Mouse (Mus musculus) neural tube, embryonic 13.5 days (tissue): ENCODE results near the gene Fzr1. TPM values are rescaled to one million over a fixed set of nuclear protein-coding genes. Genes with fewer than 3 reads are reported as not detected.
A peak's percentile ranks its signal among the peaks of the same experiment; 100 is the strongest.

Experiments
- ATAC-seq: fragments of 200-750 bp; cut with Nextera tagmentation; 2 replicates; pipeline ENCODE4 v1.8.0; 2017; ENCODE audit warnings: low read depth, mild to moderate bottlenecking, moderate TSS enrichment, moderate library complexity
- H3K27ac ChIP-seq: fragments of 300-500 bp; sonication (generic); replicated peaks from 2 replicates; pipeline ENCODE4 v1.5.1; 2015; ENCODE audit warnings: moderate library complexity, mild to moderate bottlenecking, inconsistent platforms
- H3K27me3 ChIP-seq: fragments of 300-500 bp; sonication (generic); 2 replicates; pipeline ENCODE4 v1.6.1; 2015; ENCODE audit warnings: mild to moderate bottlenecking, inconsistent platforms
- H3K36me3 ChIP-seq: fragments of 300-500 bp; sonication (generic); 2 replicates; pipeline ENCODE4 v1.6.1; 2015; ENCODE audit warnings: mild to moderate bottlenecking, inconsistent platforms
- H3K4me1 ChIP-seq: fragments of 300-500 bp; sonication (generic); replicated peaks from 2 replicates; pipeline ENCODE4 v1.6.1; 2015; ENCODE audit warnings: inconsistent platforms
- H3K4me2 ChIP-seq: fragments of 300-500 bp; sonication (generic); 2 replicates; pipeline ENCODE4 v1.6.1; 2015; ENCODE audit warnings: inconsistent platforms, mild to moderate bottlenecking, moderate library complexity
- H3K4me3 ChIP-seq: fragments of 300-500 bp; sonication (generic); 2 replicates; pipeline ENCODE4 v1.5.1; 2015; ENCODE audit warnings: mild to moderate bottlenecking, inconsistent platforms
- H3K9ac ChIP-seq: fragments of 300-500 bp; sonication (generic); 2 replicates; pipeline ENCODE4 v1.6.1; 2015; ENCODE audit warnings: moderate library complexity, mild to moderate bottlenecking, inconsistent platforms
- H3K9me3 ChIP-seq: fragments of 300-500 bp; sonication (generic); 2 replicates; pipeline ENCODE4 v1.6.1; 2016; ENCODE audit warnings: inconsistent platforms
- whole genome bisulfite sequencing: fragments of 180-500 bp; shearing (Covaris S2); methylation state at CpG from one replicate; pipeline ENCODE4 v1.1.7; 2015; 5-methylcytosine and 5-hydroxymethylcytosine counted together
- polyA plus RNA-seq: library from polyadenylated mRNA; unstranded; fragments of >200 nt; fragmentation: Nextera tagmentation; extraction: Ambion mirVana; gene quantifications from 2 replicates; pipeline ENCODE4 v1.2.1, GENCODE M21; 2015

The Fzr1 gene
- polyA plus RNA-seq, 1 experiment from 2014 or later, result 112 TPM

DNA sequence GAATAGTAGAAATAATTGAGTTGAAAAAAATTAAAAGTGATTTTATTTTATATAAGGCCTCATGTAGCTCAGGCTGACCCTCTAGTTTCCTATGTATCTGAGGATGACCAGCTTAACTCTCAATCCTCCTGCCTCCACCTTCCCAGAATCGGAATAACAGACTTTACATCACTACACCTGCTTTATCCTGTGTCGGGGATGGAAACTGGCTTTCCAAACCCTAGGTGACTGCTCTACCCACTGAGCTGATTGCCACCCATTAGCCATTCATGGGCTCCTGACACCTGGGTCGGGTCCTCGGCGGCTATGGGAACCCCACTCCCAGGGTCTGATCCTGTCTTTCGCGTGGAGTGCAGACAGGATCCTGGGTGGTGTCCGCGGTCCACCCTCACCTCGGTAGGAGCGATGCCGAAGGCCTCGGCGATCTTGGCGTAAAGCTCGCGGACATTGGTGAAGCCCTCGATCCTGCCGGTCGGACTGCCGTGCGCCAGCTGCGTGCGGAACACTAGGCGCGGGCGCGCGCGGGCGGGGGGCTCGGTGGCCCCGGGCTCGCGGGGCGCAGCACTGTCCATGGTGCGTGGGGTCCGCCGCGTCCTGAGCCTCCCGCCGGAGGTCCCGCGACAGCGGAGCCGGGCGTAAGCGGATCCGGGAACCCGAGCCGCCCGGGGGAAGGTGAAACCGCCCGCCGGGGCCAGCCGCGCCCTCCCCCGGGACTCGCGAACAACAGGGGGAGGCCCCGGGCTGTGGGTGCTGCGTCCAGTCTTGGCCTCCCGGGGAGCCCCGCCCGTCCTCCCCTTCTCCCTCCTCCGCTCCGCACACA, 35.4 kb downstream of the Fzr1 start, which contains the start of gene Gipc3:
Gene Gipc3, minus strand, starts transcription at position 581 of the 820 bp plus-strand sequence.
- WGBS, result 5% methylated on average over 66 of the region's 67 CpGs
- no peak for ATAC-seq

DNA sequence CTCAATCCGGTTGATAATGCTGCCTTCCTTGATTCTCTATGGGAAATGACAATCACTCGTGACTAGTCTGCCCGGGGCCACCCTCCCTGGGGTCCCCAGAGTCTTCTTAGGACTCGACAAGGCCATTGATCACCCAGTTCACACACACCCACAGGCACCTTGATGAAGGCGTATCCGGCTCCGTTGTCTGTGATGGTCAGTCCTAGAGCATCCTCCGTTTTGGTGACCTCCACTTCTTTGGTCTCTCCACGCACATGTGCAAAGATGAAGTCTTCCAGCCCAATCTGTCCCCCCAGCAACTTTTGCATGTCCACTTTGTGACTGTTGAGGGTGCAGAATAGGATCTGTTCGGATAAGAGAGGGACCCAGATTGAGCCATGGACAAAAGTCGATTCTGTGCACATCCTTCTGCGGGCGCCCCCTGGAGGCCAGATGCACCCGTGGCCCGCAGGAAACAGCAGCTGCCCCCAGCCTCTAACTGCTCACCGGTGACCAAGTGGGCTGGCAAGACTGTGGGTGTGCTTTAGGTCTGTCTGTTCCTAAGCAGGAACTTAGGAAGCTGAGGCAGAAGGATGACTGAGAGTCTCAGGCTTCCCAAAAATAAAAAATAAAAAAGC, 36.9 kb downstream of the Fzr1 start:
- H3K4me3 ChIP-seq, result no peak overlapping the region
- H3K4me2 ChIP-seq, result no peak overlapping the region
- peaks cover 83% of the 10 kb centered on the region for H3K27me3 ChIP-seq
- no peak for ATAC-seq
- peaks cover 10% of the 10 kb centered on the region for H3K4me1 ChIP-seq
- no peak overlapping the region for H3K9ac ChIP-seq
- WGBS, result 36% methylated on average over 16 of the region's 16 CpGs
- no peaks in the 10 kb centered on the region for H3K36me3 ChIP-seq
- H3K9me3 ChIP-seq, result no peaks in the 10 kb centered on the region
- H3K27ac ChIP-seq, result no peak overlapping the region

More for the DNA sequence above, 35.4 kb downstream of the Fzr1 start, which contains the start of gene Gipc3:
- peak within 1 kb of the TSS; percentile 43 for H3K4me3 ChIP-seq
- no peaks in the 10 kb centered on the region for H3K36me3 ChIP-seq
- peak within 1 kb of the TSS; percentile 68 for H3K4me2 ChIP-seq
- H3K27ac ChIP-seq, result no peak within 1 kb of the TSS
- H3K9ac ChIP-seq, result peak within 1 kb of the TSS; percentile 65
- H3K9me3 ChIP-seq, result no peaks in the 10 kb centered on the region
- H3K27me3 ChIP-seq, result peaks cover 83% of the 10 kb centered on the region
- H3K4me1 ChIP-seq, result peaks cover 19% of the 10 kb centered on the region

DNA sequence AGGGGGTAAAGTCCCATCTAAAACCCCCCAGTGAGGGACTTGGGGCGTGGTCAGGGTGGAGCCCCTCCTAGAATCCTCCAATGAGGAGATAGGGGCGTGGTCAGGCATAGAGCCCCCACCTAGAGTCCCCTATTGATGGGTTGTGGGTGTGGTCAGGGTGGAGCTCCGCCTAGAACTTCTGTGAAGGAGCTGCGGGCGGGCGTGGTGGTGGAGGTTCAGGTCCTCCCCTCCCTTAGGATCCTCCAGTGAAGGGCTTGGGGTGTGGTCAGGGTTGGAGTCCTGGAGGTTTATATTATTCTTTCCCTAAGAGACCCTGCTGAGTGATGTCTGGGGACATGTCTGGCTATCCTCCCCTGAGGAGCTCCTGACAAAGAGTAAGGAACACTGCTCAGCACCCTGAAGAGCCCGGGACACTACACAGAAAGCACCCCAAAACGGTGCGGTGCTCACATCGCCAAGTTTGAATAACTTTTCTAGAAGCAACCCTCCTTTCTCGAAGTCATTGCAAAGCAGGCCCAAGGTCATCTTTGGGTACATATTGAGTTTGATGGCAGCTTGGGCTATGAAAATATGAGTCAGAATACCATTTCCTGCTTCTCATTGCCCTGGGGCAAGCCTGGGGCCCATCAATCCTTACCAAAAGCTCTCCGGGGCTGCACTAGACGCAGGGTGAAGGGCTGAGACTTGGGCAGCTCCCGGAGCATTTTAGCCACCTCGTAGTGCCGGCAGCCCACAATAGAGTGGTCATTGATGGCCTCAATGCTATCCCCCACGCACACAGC, 37.6 kb downstream of the Fzr1 start:
- ATAC-seq, result no peak
- Histone ChIP-seq H3K9me3 (no peaks in the 10 kb centered on the region), H3K27me3 (peaks cover 81% of the 10 kb centered on the region), H3K27ac (no peak overlapping the region), H3K4me3 (no peak overlapping the region), H3K9ac (no peak overlapping the region), H3K4me2 (no peak overlapping the region), H3K36me3 (no peaks in the 10 kb centered on the region), H3K4me1 (peaks cover 8% of the 10 kb centered on the region)
- 34% methylated on average over 17 of the region's 17 CpGs for WGBS

DNA sequence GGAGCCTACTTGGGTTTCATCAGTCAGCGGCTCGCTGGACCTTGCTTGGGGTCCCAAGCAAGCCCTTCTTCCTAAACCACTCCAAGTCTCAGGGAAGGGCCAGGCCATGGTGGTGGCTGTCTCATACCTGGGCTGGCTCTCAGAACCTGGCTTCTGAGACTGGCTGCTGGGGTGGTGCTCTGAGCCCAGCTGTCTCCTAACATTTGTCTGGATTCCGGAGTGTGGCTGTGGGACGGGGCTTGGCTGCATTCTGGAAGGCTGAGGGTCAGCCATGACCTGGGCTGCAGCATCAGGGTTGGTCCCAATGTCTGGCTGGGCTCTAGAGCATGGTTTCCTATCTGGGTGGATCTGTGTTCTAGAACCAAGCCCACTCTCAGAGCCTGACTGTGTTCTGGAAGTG, 41.8 kb downstream of the Fzr1 start:
- Histone ChIP-seq H3K4me2 (no peak overlapping the region), H3K27ac (no peak overlapping the region), H3K4me3 (no peak overlapping the region), H3K36me3 (no peaks in the 10 kb centered on the region), H3K4me1 (peaks cover 4% of the 10 kb centered on the region; the same call in 1 of the 2 replicates), H3K9me3 (no peaks in the 10 kb centered on the region), H3K9ac (no peak overlapping the region), H3K27me3 (peaks cover 71% of the 10 kb centered on the region)
- ATAC-seq, result no peak
- 96% methylated on average over 4 of the region's 4 CpGs for WGBS

DNA sequence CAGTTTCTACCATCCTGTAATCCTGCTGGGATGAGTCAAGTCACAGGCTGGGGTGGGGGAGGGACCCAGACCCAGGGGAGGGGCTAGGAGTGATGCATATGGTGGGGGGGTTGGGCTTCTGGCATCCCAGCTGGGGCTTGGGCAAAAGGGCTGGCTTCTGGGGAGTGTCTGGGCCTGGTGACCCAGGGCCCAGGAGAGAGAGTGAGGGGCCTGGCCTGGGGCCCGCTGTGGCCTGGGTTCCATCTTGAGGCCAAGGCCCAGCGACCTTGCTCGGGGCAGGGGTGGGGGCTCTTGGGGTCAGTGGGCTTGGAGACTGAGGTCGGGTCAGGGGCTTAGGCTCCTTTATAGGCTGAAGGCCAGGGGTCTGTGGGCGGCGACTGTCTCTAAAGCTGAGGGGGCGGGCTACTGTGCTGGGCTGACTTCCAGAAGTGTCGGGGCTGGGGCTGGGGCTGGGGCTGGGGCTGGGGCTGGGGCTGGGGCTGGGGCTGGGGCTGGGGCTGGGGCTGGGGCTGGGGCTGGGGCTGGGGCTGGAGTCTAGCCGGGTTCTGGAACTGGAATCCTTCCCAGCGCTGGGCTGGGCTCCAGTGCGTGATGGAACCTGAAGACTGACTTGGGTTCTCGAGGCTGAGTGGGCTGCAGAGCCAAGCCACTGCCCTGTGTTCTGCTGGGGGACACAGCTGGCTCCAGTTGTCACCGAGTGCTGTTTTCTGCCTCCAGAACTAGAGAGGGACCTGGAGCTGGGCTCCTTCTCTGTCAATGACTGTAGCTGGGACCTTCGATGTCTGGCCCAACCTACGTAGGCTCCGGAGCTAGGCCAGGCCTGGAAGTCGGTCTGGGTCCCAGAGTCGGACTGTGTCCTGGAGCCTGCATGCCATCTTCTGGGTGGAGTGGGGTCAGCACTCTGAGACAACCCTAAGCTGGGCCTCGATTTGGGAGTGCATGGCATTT, 42.6 kb downstream of the Fzr1 start:
- no peaks in the 10 kb centered on the region for H3K9me3 ChIP-seq
- peaks cover 4% of the 10 kb centered on the region; the same call in 1 of the 2 replicates for H3K4me1 ChIP-seq
- WGBS, result 42% methylated on average over 18 of the region's 19 CpGs
- H3K9ac ChIP-seq, result peak overlapping the region; percentile 41; the same call in 1 of the 2 replicates
- H3K4me3 ChIP-seq, result no peak overlapping the region
- ATAC-seq, result 0 out of 2 replicates have a peak, but pooled peaks have one; percentile 33
- peak overlapping the region; percentile 28; the same call in 1 of the 2 replicates for H3K27ac ChIP-seq
- H3K4me2 ChIP-seq, result no peak overlapping the region
- H3K27me3 ChIP-seq, result peaks cover 64% of the 10 kb centered on the region
- no peaks in the 10 kb centered on the region for H3K36me3 ChIP-seq

DNA sequence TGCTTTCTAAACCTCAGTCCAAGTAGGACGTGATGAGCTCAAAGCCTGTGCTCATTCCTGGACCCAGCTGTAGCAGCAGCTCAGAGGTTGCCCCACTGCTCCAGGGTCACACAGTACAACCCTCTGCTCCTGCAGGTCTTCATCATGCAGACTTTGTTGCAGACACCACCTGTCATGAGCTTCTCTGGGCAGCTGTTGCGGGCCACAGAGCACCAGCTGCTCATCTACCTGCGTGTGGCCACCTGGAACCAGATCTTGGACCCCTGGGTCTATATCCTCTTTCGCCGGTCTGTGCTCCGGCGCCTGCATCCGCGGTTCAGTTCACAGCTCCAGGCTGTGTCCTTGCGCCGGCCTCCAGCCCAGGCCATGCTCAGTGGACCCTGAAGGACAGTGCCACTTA, 44.0 kb downstream of the Fzr1 start:
- no peak overlapping the region for H3K9ac ChIP-seq
- no peak for ATAC-seq
- no peak overlapping the region for H3K4me3 ChIP-seq
- H3K4me1 ChIP-seq, result peaks cover 15% of the 10 kb centered on the region
- H3K27me3 ChIP-seq, result peaks cover 56% of the 10 kb centered on the region
- H3K27ac ChIP-seq, result no peak overlapping the region
- 69% methylated on average over 11 of the region's 11 CpGs for WGBS
- no peak overlapping the region for H3K4me2 ChIP-seq
- H3K9me3 ChIP-seq, result no peaks in the 10 kb centered on the region
- no peaks in the 10 kb centered on the region for H3K36me3 ChIP-seq

DNA sequence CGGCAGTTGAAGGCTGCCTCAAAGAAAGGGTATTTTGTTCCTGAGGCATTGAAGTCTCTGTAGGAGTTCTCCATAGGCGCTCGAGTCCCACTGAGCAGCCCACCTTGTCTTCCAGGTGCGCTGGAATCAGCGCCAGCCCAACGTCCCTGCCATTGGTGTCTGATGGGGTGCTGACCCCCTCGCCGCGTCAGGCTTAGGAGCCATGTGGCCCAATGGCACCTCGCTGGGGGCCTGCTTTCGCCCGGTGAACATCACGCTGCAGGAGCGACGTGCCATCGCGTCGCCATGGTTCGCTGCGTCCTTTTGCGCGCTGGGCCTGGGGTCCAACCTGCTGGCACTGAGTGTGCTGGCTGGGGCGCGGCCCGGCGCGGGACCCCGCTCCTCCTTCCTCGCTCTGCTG, 46.0 kb downstream of the Fzr1 start:
- no peak for ATAC-seq
- WGBS, result 19% methylated on average over 29 of the region's 29 CpGs
- H3K36me3 ChIP-seq, result peaks cover 1% of the 10 kb centered on the region

DNA sequence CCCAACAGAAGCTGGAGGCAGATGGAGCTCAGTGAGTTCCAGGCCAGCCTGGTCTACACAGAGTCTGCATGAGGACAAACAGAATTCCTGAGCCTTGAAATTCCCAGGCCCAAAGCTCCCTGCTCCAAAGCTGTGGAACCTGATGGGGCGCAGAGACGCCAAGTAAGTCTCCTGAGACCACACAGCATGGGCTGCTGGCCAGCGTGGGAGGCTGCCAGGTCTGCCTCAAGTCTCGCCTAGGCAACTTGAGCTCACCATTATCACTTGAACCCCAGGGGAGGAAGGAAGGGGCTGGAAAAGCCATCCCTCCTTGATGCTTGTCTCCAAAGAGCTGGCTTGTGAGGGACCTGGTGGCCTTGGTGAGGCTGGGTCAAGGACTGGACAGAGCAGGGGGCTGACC, 48.3 kb downstream of the Fzr1 start:
- Histone ChIP-seq H3K27ac (no peak overlapping the region; the same call in 1 of the 2 replicates), H3K36me3 (peaks cover 24% of the 10 kb centered on the region), H3K27me3 (peaks cover 31% of the 10 kb centered on the region), H3K4me3 (no peak overlapping the region), H3K9me3 (no peaks in the 10 kb centered on the region), H3K4me2 (peak overlapping the region; percentile 3; the same call in 1 of the 2 replicates), H3K4me1 (peaks cover 22% of the 10 kb centered on the region), H3K9ac (0 out of 2 replicates have a peak overlapping the region, but pooled peaks have one; percentile 34)
- WGBS, result 57% methylated on average over 4 of the region's 4 CpGs
- no peak for ATAC-seq

More for the DNA sequence above, 46.0 kb downstream of the Fzr1 start:
- H3K27me3 ChIP-seq, result peaks cover 40% of the 10 kb centered on the region
- H3K9ac ChIP-seq, result 0 out of 2 replicates have a peak overlapping the region, but pooled peaks have one; percentile 17
- peaks cover 25% of the 10 kb centered on the region for H3K4me1 ChIP-seq
- H3K4me3 ChIP-seq, result no peak overlapping the region
- H3K9me3 ChIP-seq, result no peaks in the 10 kb centered on the region
- H3K27ac ChIP-seq, result no peak overlapping the region
- 0 out of 2 replicates have a peak overlapping the region, but pooled peaks have one; percentile 1 for H3K4me2 ChIP-seq

DNA sequence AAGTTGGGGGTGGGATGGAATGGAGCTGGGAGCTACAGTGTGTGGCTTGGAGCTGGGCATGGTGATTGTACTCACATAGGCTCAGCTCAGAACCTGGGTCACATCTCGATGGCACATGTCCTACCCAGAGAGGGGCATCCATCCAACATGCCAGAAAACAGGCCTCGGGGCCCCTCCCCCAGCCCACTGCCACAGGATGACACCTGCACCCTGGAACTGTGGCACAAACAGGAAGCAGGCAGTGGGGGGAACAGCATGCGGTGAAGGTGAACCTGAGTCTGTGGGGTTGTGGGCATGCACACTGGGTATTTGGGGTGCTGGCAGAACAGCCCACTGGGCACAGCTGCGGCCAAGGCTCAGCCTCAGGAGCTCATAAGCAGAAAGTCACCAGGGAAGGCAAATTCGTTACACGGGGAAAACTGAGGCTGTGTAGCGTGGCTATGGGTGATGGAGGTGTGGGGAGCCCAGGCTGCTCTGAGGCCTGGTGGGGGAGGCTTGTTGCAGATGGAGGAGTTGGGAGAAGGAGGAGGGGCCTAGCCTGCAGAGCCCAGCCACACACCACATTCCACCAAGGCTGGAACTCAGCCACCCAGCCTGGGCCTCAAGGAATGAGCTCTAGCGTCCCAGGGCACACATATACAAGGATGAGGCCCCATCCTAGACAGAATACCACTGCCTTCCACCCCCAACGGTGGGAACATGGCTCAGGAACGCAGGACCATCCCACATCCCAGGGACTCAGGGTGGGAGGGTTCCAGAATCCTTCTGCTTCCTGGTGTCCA, 48.9 kb downstream of the Fzr1 start:
- WGBS, result 73% methylated on average over 10 of the region's 10 CpGs
- peak overlapping the region; percentile 11; the same call in 1 of the 2 replicates for H3K4me2 ChIP-seq

DNA sequence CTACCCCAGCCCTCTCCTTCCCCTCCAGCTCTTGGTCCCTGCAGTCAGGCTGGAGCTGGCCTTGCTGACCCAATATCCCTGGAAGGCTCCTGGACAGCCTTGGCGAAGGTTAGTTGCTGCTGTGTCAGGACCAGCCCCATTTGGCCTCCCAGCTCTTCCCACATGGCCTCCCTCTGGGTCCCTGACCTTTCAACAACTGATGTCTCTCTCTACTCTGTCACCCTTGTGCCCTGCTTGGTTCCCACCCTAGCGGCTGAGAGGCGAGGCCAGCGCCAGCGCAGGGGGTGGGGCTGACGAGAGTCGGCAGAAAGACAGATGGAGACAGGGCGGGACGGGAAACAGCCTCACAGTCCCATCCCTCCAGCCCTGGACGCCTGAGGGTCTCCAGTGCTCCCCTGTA, 49.9 kb downstream of the Fzr1 start, which contains the start of gene Tbxa2r:
Gene Tbxa2r, plus strand, starts transcription at position 346 of the 400 bp plus-strand sequence.
- H3K27me3 ChIP-seq, result peaks cover 21% of the 10 kb centered on the region
- peaks cover 21% of the 10 kb centered on the region for H3K4me1 ChIP-seq
- H3K4me3 ChIP-seq, result no peak within 1 kb of the TSS
- peak within 1 kb of the TSS; percentile 11; the same call in 1 of the 2 replicates for H3K4me2 ChIP-seq
- H3K9ac ChIP-seq, result peak within 1 kb of the TSS; percentile 34; the same call in 1 of the 2 replicates
- peak within 1 kb of the TSS; percentile 49; the same call in 1 of the 2 replicates for H3K27ac ChIP-seq
- no peaks in the 10 kb centered on the region for H3K9me3 ChIP-seq
- 13% methylated on average over 10 of the region's 10 CpGs for WGBS
- H3K36me3 ChIP-seq, result peaks cover 40% of the 10 kb centered on the region
- ATAC-seq, result no peak

More for the DNA sequence above, 48.9 kb downstream of the Fzr1 start:
- 0 out of 2 replicates have a peak, but pooled peaks have one; percentile 12 for ATAC-seq
- peaks cover 27% of the 10 kb centered on the region for H3K27me3 ChIP-seq
- H3K4me3 ChIP-seq, result no peak overlapping the region
- peaks cover 21% of the 10 kb centered on the region for H3K4me1 ChIP-seq
- peak overlapping the region; percentile 22; the same call in 1 of the 2 replicates for H3K9ac ChIP-seq
- peak overlapping the region; percentile 49; the same call in 1 of the 2 replicates for H3K27ac ChIP-seq
- H3K36me3 ChIP-seq, result peaks cover 30% of the 10 kb centered on the region
- no peaks in the 10 kb centered on the region for H3K9me3 ChIP-seq
